Mouse (Mus musculus): Measurements from ENCODE around the gene Hsbp1. TPM values are rescaled to one million over a fixed set of nuclear protein-coding genes. Genes with fewer than 3 reads are reported as not detected.
"Not testable (repeated sequence)": the region's sequence is repeated elsewhere in the genome, so short reads cannot be mapped to it uniquely, and the experiment has no call there.

The Hsbp1 gene
- polyA plus RNA-seq, 1 experiment from 2014 or later = 402 TPM

- Histone ChIP-seq H3K27me3 (no peaks in the 10 kb centered on the region), H3K36me3 (peaks cover 27% of the 10 kb centered on the region), H3K4me3 (no peak overlapping the region), H3K4me1 (no peaks in the 10 kb centered on the region), H3K4me2 (replicated peaks) (no peak overlapping the region), H3K27ac (no peak overlapping the region), H3K9me3 (replicated peaks) (no peaks in the 10 kb centered on the region), H3K9ac (no peak overlapping the region)
- no peak for ATAC-seq (ENCODE audit: low FRiP score)
- 92% methylated on average over 10 of the region's 10 CpGs for WGBS
Observed at GRCm38 (mm10) chr8:119352977-119353658, 8.8 kb downstream of the Hsbp1 start.

GRCm38 (mm10) chr8:119353659-119354023, 9.4 kb downstream of the Hsbp1 start:
- no peaks in the 10 kb centered on the region for H3K9me3 ChIP-seq (replicated peaks)
- no peak overlapping the region for H3K4me3 ChIP-seq
- peaks cover 22% of the 10 kb centered on the region for H3K36me3 ChIP-seq
- WGBS = 95% methylated on average over 6 of the region's 6 CpGs
- no peak overlapping the region for H3K9ac ChIP-seq
- no peaks in the 10 kb centered on the region for H3K4me1 ChIP-seq
- H3K27me3 ChIP-seq = no peaks in the 10 kb centered on the region
- H3K4me2 ChIP-seq (replicated peaks) = no peak overlapping the region
- H3K27ac ChIP-seq = no peak overlapping the region
- ATAC-seq (ENCODE audit: low FRiP score) = no peak

GRCm38 (mm10) chr8:119356631-119357030, 12.3 kb downstream of the Hsbp1 start:
- not testable (repeated sequence) for H3K27ac ChIP-seq; H3K4me2 ChIP-seq (replicated peaks); ATAC-seq (ENCODE audit: low FRiP score); H3K4me3 ChIP-seq; H3K9ac ChIP-seq; H3K4me1 ChIP-seq; H3K27me3 ChIP-seq; H3K9me3 ChIP-seq (replicated peaks); H3K36me3 ChIP-seq
- 64% methylated on average over 5 of the region's 5 CpGs for WGBS

GRCm38 (mm10) chr8:119358175-119358574, 13.9 kb downstream of the Hsbp1 start:
- Histone ChIP-seq H3K9ac (no peak overlapping the region), H3K27ac (no peak overlapping the region), H3K36me3 (no peaks in the 10 kb centered on the region), H3K4me2 (replicated peaks) (no peak overlapping the region), H3K4me3 (no peak overlapping the region), H3K4me1 (no peaks in the 10 kb centered on the region), H3K27me3 (no peaks in the 10 kb centered on the region), H3K9me3 (replicated peaks) (no peaks in the 10 kb centered on the region)
- 75% methylated on average over 7 of the region's 7 CpGs for WGBS
- no peak for ATAC-seq (ENCODE audit: low FRiP score)

GRCm38 (mm10) chr8:119358836-119359235, 14.5 kb downstream of the Hsbp1 start:
- Histone ChIP-seq H3K4me3 (no peak overlapping the region), H3K4me1 (no peaks in the 10 kb centered on the region), H3K27me3 (no peaks in the 10 kb centered on the region), H3K9me3 (replicated peaks) (no peaks in the 10 kb centered on the region), H3K36me3 (no peaks in the 10 kb centered on the region), H3K27ac (no peak overlapping the region; the same call in 1 of the 2 replicates), H3K4me2 (replicated peaks) (no peak overlapping the region), H3K9ac (no peak overlapping the region)
- WGBS = 47% methylated on average over 14 of the region's 14 CpGs
- no peak for ATAC-seq (ENCODE audit: low FRiP score)

- Histone ChIP-seq H3K36me3 (no peaks in the 10 kb centered on the region), H3K27ac (no peak overlapping the region), H3K9me3 (replicated peaks) (no peaks in the 10 kb centered on the region), H3K4me1 (no peaks in the 10 kb centered on the region), H3K4me2 (replicated peaks) (no peak overlapping the region), H3K9ac (no peak overlapping the region), H3K4me3 (no peak overlapping the region), H3K27me3 (no peaks in the 10 kb centered on the region)
- 69% methylated on average over 8 of the region's 8 CpGs for WGBS
- no peak for ATAC-seq (ENCODE audit: low FRiP score)
Observed at GRCm38 (mm10) chr8:119360686-119361295, 16.5 kb downstream of the Hsbp1 start.

- not testable (repeated sequence) for H3K27me3 ChIP-seq, H3K4me1 ChIP-seq
Observed at GRCm38 (mm10) chr8:119374716-119375115, 30.4 kb downstream of the Hsbp1 start.

GRCm38 (mm10) chr8:119378476-119378875, 34.2 kb downstream of the Hsbp1 start:
- Histone ChIP-seq H3K4me3 (no peak overlapping the region), H3K4me2 (replicated peaks) (no peak overlapping the region), H3K27me3 (no peaks in the 10 kb centered on the region), H3K27ac (no peak overlapping the region), H3K9ac (no peak overlapping the region), H3K4me1 (no peaks in the 10 kb centered on the region), H3K9me3 (replicated peaks) (no peaks in the 10 kb centered on the region), H3K36me3 (no peaks in the 10 kb centered on the region)
- ATAC-seq (ENCODE audit: low FRiP score) = no peak
- WGBS = 59% methylated on average over 7 of the region's 7 CpGs

More at GRCm38 (mm10) chr8:119374716-119375115, 30.4 kb downstream of the Hsbp1 start:
- not testable (repeated sequence) for H3K36me3 ChIP-seq; H3K27ac ChIP-seq; ATAC-seq (ENCODE audit: low FRiP score); H3K4me2 ChIP-seq (replicated peaks); H3K4me3 ChIP-seq; H3K9me3 ChIP-seq (replicated peaks); H3K9ac ChIP-seq
- WGBS = 86% methylated on average over 9 of the region's 9 CpGs

- Histone ChIP-seq H3K4me1 (no peaks in the 10 kb centered on the region), H3K9ac (no peak overlapping the region), H3K4me2 (replicated peaks) (no peak overlapping the region), H3K27ac (no peak overlapping the region), H3K4me3 (no peak overlapping the region), H3K9me3 (replicated peaks) (no peaks in the 10 kb centered on the region), H3K27me3 (no peaks in the 10 kb centered on the region), H3K36me3 (no peaks in the 10 kb centered on the region)
- no peak for ATAC-seq (ENCODE audit: low FRiP score)
- WGBS = 36% methylated on average over 4 of the region's 4 CpGs
Observed at GRCm38 (mm10) chr8:119380619-119381018, 36.3 kb downstream of the Hsbp1 start.

- no peak overlapping the region for H3K4me3 ChIP-seq
- no peaks in the 10 kb centered on the region for H3K9me3 ChIP-seq (replicated peaks)
- H3K36me3 ChIP-seq = no peaks in the 10 kb centered on the region
- no peak overlapping the region for H3K4me2 ChIP-seq (replicated peaks)
- no peaks in the 10 kb centered on the region for H3K4me1 ChIP-seq
- H3K27me3 ChIP-seq = peaks cover 3% of the 10 kb centered on the region; the same call in 1 of the 2 replicates
- H3K9ac ChIP-seq = no peak overlapping the region
- 24% methylated on average over 10 of the region's 10 CpGs for WGBS
- ATAC-seq (ENCODE audit: low FRiP score) = no peak
- H3K27ac ChIP-seq = no peak overlapping the region
Observed at GRCm38 (mm10) chr8:119384478-119384877, 40.2 kb downstream of the Hsbp1 start.

- WGBS = 78% methylated on average over 6 of the region's 6 CpGs
- H3K36me3 ChIP-seq = no peaks in the 10 kb centered on the region
- no peak for ATAC-seq (ENCODE audit: low FRiP score)
- H3K9ac ChIP-seq = no peak overlapping the region
- H3K27ac ChIP-seq = no peak overlapping the region
- H3K4me1 ChIP-seq = no peaks in the 10 kb centered on the region
- H3K4me2 ChIP-seq (replicated peaks) = no peak overlapping the region
- H3K27me3 ChIP-seq = peaks cover 3% of the 10 kb centered on the region; the same call in 1 of the 2 replicates
- H3K9me3 ChIP-seq (replicated peaks) = no peaks in the 10 kb centered on the region
- no peak overlapping the region for H3K4me3 ChIP-seq
Observed at GRCm38 (mm10) chr8:119385854-119386253, 41.6 kb downstream of the Hsbp1 start.

GRCm38 (mm10) chr8:119386988-119387387, 42.7 kb downstream of the Hsbp1 start:
- Histone ChIP-seq H3K27ac (no peak overlapping the region), H3K9ac (no peak overlapping the region), H3K9me3 (replicated peaks) (no peaks in the 10 kb centered on the region), H3K27me3 (peaks cover 3% of the 10 kb centered on the region; the same call in 1 of the 2 replicates), H3K4me3 (no peak overlapping the region), H3K4me1 (no peaks in the 10 kb centered on the region), H3K36me3 (no peaks in the 10 kb centered on the region), H3K4me2 (replicated peaks) (no peak overlapping the region)
- 83% methylated on average over 6 of the region's 6 CpGs for WGBS
- ATAC-seq (ENCODE audit: low FRiP score) = no peak

- H3K4me3 ChIP-seq = peak overlapping the region; percentile 87
- no peaks in the 10 kb centered on the region; the same call in 1 of the 2 replicates for H3K27me3 ChIP-seq
- H3K9ac ChIP-seq = peak overlapping the region; percentile 90
- peaks cover 15% of the 10 kb centered on the region for H3K4me1 ChIP-seq
- ATAC-seq (ENCODE audit: low FRiP score) = no peak
- H3K36me3 ChIP-seq = peaks cover 6% of the 10 kb centered on the region; the same call in 1 of the 2 replicates
- 79% methylated on average over 9 of the region's 9 CpGs for WGBS
- H3K9me3 ChIP-seq (replicated peaks) = no peaks in the 10 kb centered on the region
- no peak overlapping the region for H3K27ac ChIP-seq
- H3K4me2 ChIP-seq (replicated peaks) = peak overlapping the region; percentile 99
Observed at GRCm38 (mm10) chr8:119394097-119394496, 49.8 kb downstream of the Hsbp1 start.
